Mouse (Mus musculus) forebrain, embryonic 10.5 days (tissue): ENCODE data around the gene Klf4. TPM values are rescaled to one million over a fixed set of nuclear protein-coding genes. Genes with fewer than 3 reads are reported as not detected.

ENCODE experiments used
- polyA plus RNA-seq: library from polyadenylated mRNA; unstranded; fragments of >200 nt; fragmentation: Nextera tagmentation; extraction: Ambion mirVana; gene quantifications from 2 replicates; pipeline ENCODE4 v1.2.1, GENCODE M21; 2016

Gene Klf4
- polyA plus RNA-seq, 1 experiment from 2014 or later, result 0.83 TPM

Other genes starting within 250 kb of the Klf4 start
- gene Rad23b, start 182.4 kb downstream of the Klf4 start, polyA plus RNA-seq, result 87.5 and 94.6 TPM in 2 replicates